ENCODE assay signal across 8 mouse cellular contexts in the genomic region with DNA sequence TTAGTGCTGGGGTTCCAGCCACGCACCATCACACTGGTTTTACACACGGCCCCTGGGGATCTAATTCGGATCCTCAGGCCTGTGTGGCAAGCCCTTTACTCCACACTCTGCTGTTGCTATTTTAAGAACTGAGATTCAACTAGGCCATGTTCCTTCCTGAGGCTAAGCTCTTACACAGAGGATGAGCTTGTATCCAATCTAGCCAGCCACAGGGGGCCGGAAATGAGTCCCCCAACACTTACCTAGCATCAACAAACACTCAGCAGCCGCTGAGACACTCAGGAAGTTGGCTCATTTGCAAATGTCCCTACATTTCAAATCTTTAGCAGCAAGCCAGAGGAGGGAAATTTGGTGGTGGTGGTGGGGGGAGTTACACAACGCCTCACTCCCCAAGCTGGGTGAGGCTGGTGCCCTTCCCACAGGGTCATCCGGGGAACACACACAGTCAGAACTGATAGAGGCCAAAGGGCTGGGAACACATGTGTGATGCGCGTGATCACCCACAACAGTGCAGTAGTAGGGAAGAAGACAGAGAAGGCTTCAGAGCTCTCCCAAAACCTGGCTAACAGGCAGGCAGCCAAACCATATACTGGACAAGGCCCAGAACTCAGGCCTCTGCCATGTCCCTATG. TPM values are rescaled to one million over a fixed set of nuclear protein-coding genes. Genes with fewer than 3 reads are reported as not detected.
A peak's percentile ranks its signal among the peaks of the same experiment; 100 is the strongest.
DNase-seq lines count a peak whose midpoint lies in the region; ATAC-seq and TF ChIP-seq lines count a peak whose summit lies in the region.

No protein-coding gene starts in this region.

- H3K4me1 ChIP-seq in liver, adult 2 months (ENCODE audit: control insufficient read depth, insufficient read depth, low read length): peaks cover 4% of the 10 kb centered on the region
- H3K4me1 ChIP-seq in limb, embryonic 11.5 days (ENCODE audit: control insufficient read depth, insufficient read depth, low read length): no peaks in the 10 kb centered on the region
- peaks cover 22% of the 10 kb centered on the region for H3K4me1 ChIP-seq in olfactory bulb, adult 2 months (ENCODE audit: control insufficient read depth, insufficient read depth, low read length)

- DNase-seq in liver, adult 2 months (ENCODE audit: extremely low read depth, low read depth, low spot score): peak; percentile 58
- DNase-seq in liver: no peak
- peak; percentile 53 for DNase-seq in brain, adult 2 months (ENCODE audit: low read depth, low spot score)
- DNase-seq in limb, embryonic 11.5 days (ENCODE audit: low spot score): no peak
- no peak for DNase-seq in gastrocnemius, postnatal 10 days
- DNase-seq in spleen, postnatal 4 days (ENCODE audit: low spot score in 2 of 2): no peak
- no peak for DNase-seq in natural killer cell, adult 2 months (ENCODE audit: low spot score in 2 of 2)

- WGBS in liver, adult 2 months: 70% methylated on average over 9 of the region's 9 CpGs
- WGBS in limb, embryonic 11.5 days: 63% methylated on average over 9 of the region's 9 CpGs
- WGBS in olfactory bulb, adult 2 months: 62% methylated on average over 9 of the region's 9 CpGs

- no peaks in the 10 kb centered on the region for H3K27me3 ChIP-seq in liver, adult 2 months (ENCODE audit: control insufficient read depth, insufficient read depth, low read length)
- no peaks in the 10 kb centered on the region for H3K27me3 ChIP-seq in limb, embryonic 11.5 days (ENCODE audit: control insufficient read depth, insufficient read depth, low read length)

- H3K4me3 ChIP-seq in liver, adult 2 months (ENCODE audit: insufficient read depth, low read depth, low read length): no peak overlapping the region
- H3K4me3 ChIP-seq in limb, embryonic 11.5 days (ENCODE audit: low read depth, low read length): no peak overlapping the region
- H3K4me3 ChIP-seq in olfactory bulb, adult 2 months (ENCODE audit: insufficient read depth, low read depth, low read length): no peak overlapping the region

- no peak overlapping the region for H3K9ac ChIP-seq in liver, adult 2 months (ENCODE audit: low read depth, low read length)
- no peak overlapping the region for H3K9ac ChIP-seq in limb, embryonic 11.5 days (ENCODE audit: low read length)

- no peak for TF ChIP-seq POLR2A in liver, adult 2 months (IDR thresholded peaks at IDR 0.05; ENCODE audit: extremely low read depth, insufficient read depth, low read length)
- no peak for TF ChIP-seq POLR2A in olfactory bulb, adult 2 months (IDR thresholded peaks at IDR 0.05; ENCODE audit: insufficient read depth, low read depth, low read length)

- TF ChIP-seq CTCF in liver, adult 2 months (IDR thresholded peaks at IDR 0.05; ENCODE audit: low read depth, low read length): no peak
- TF ChIP-seq CTCF in olfactory bulb, adult 2 months (IDR thresholded peaks at IDR 0.05; ENCODE audit: insufficient read depth, low read depth, low read length): peak; percentile 19; the same call in 1 of the 2 replicates

- H3K27ac ChIP-seq in liver, adult 2 months (replicated peaks; ENCODE audit: insufficient read depth, low read depth, low read length): peak overlapping the region; percentile 20; the same call in 1 of the 2 replicates
- H3K27ac ChIP-seq in limb, embryonic 11.5 days (replicated peaks; ENCODE audit: low read depth, low read length): peak overlapping the region; percentile 15; the same call in 1 of the 2 replicates
- H3K27ac ChIP-seq in olfactory bulb, adult 2 months (ENCODE audit: insufficient read depth, low read depth, low read length): no peak overlapping the region; the same call in 1 of the 2 replicates

- H3K36me3 ChIP-seq in liver, adult 2 months (ENCODE audit: control insufficient read depth, insufficient read depth, low read length): no peaks in the 10 kb centered on the region
- H3K36me3 ChIP-seq in limb, embryonic 11.5 days (ENCODE audit: control insufficient read depth, insufficient read depth, low read length): no peaks in the 10 kb centered on the region

- H3K9me3 ChIP-seq in limb, embryonic 11.5 days (ENCODE audit: control insufficient read depth, low read length): no peaks in the 10 kb centered on the region

- no peaks in the 10 kb centered on the region for H3K79me2 ChIP-seq in liver, adult 2 months (ENCODE audit: control insufficient read depth, insufficient read depth, low read length)

- ATAC-seq in limb, embryonic 11.5 days (ENCODE audit: insufficient number of reproducible peaks, low FRiP score, low TSS enrichment, low read depth): no peak

- no peak overlapping the region for H3K4me2 ChIP-seq in limb, embryonic 11.5 days (ENCODE audit: low read depth, severe bottlenecking)

RNA-seq across cellular contexts. Expression of gene Ptges, which starts 2.4 kb away (rescaled TPM):
- 0.07 and 0.09 TPM in 2 replicates for total RNA-seq in liver, adult 2 months (2014; rRNA removed)
- polyA plus RNA-seq in liver, adult 2 months (2012; rRNA removed): 0.17 and 0.60 TPM in 2 replicates
- 7.9 and 10.3 TPM in 2 replicates for polyA plus RNA-seq in limb, embryonic 11.5 days (2014; fragmentation: Nextera tagmentation; extraction: Ambion mirVana)
- not detected in 2 replicates for polyA plus RNA-seq in olfactory bulb, adult 2 months (2012; ENCODE audit: insufficient read depth, insufficient read length, low replicate concordance, missing spikeins)
- 1 to 10 TPM; 7.4 to 9.0 TPM for total RNA-seq in gastrocnemius, postnatal 10 days (2021)

RNA-seq across cellular contexts. Expression of gene Tor1b, which starts 25.5 kb away (rescaled TPM):
- 29.1 and 30.9 TPM in 2 replicates for total RNA-seq in liver, adult 2 months (2014; rRNA removed)
- polyA plus RNA-seq in liver, adult 2 months (2012; rRNA removed): 14.4 and 17.1 TPM in 2 replicates
- polyA plus RNA-seq in limb, embryonic 11.5 days (2014; fragmentation: Nextera tagmentation; extraction: Ambion mirVana): 26.3 and 28.1 TPM in 2 replicates
- polyA plus RNA-seq in olfactory bulb, adult 2 months (2012; ENCODE audit: insufficient read depth, insufficient read length, low replicate concordance, missing spikeins): not detected in 2 replicates
- total RNA-seq in gastrocnemius, postnatal 10 days (2021): 10 to 100 TPM; 20.9 to 23.4 TPM

RNA-seq across cellular contexts. Expression of gene Tor1a, which starts 40.5 kb away (rescaled TPM):
- 62.2 and 76.6 TPM in 2 replicates for total RNA-seq in liver, adult 2 months (2014; rRNA removed)
- polyA plus RNA-seq in liver, adult 2 months (2012; rRNA removed): 54.2 and 57.9 TPM in 2 replicates
- 77.7 and 83.5 TPM in 2 replicates for polyA plus RNA-seq in limb, embryonic 11.5 days (2014; fragmentation: Nextera tagmentation; extraction: Ambion mirVana)
- polyA plus RNA-seq in olfactory bulb, adult 2 months (2012; ENCODE audit: insufficient read depth, insufficient read length, low replicate concordance, missing spikeins): not detected in 2 replicates
- total RNA-seq in gastrocnemius, postnatal 10 days (2021): 10 to 100 TPM; 13.7 to 18.4 TPM

RNA-seq across cellular contexts. Expression of gene BC005624, which starts 54.7 kb away (rescaled TPM):
- total RNA-seq in liver, adult 2 months (2014; rRNA removed): 13.5 and 16.6 TPM in 2 replicates
- 11.7 and 12.0 TPM in 2 replicates for polyA plus RNA-seq in liver, adult 2 months (2012; rRNA removed)
- 47.7 and 53.3 TPM in 2 replicates for polyA plus RNA-seq in limb, embryonic 11.5 days (2014; fragmentation: Nextera tagmentation; extraction: Ambion mirVana)
- polyA plus RNA-seq in olfactory bulb, adult 2 months (2012; ENCODE audit: insufficient read depth, insufficient read length, low replicate concordance, missing spikeins): not detected in 2 replicates
- 10 to 100 TPM; 16.5 to 19.0 TPM for total RNA-seq in gastrocnemius, postnatal 10 days (2021)

RNA-seq across cellular contexts. Expression of gene Usp20, which starts 54.8 kb away (rescaled TPM):
- 3.0 and 3.3 TPM in 2 replicates for total RNA-seq in liver, adult 2 months (2014; rRNA removed)
- 5.7 and 6.0 TPM in 2 replicates for polyA plus RNA-seq in liver, adult 2 months (2012; rRNA removed)
- polyA plus RNA-seq in limb, embryonic 11.5 days (2014; fragmentation: Nextera tagmentation; extraction: Ambion mirVana): 9.4 and 9.6 TPM in 2 replicates
- not detected in 2 replicates for polyA plus RNA-seq in olfactory bulb, adult 2 months (2012; ENCODE audit: insufficient read depth, insufficient read length, low replicate concordance, missing spikeins)
- total RNA-seq in gastrocnemius, postnatal 10 days (2021): 10 to 100 TPM; 17.4 to 29.4 TPM

Comparison
In these comparisons a context has a peak if more than half of its experiments do, and no peak if none do; other contexts are left out.
1. DNase-seq: peak in liver, adult 2 months (single experiment) and brain, adult 2 months (single experiment); none in liver (single experiment), limb, embryonic 11.5 days (single experiment), gastrocnemius, postnatal 10 days (single experiment), spleen, postnatal 4 days (0 of 2) and natural killer cell, adult 2 months (0 of 2).